Mouse (Mus musculus) bone marrow macrophage, adult 2 months (primary cell): Measurements from ENCODE around the gene Trim44.

Source experiments
- CTCF ChIP-seq: IDR thresholded peaks from 2 replicates; pipeline ENCODE4 v1.5.1; 2012; ENCODE audit warnings: low read depth, mild to moderate bottlenecking, low read length, moderate library complexity
- POLR2A ChIP-seq: IDR thresholded peaks from 2 replicates; pipeline ENCODE4 v1.6.1; 2012; ENCODE audit warnings: mild to moderate bottlenecking, low read depth, low read length, borderline replicate concordance

GRCm38 (mm10) chr2:102277946-102278345, 129.7 kb downstream of the Trim44 start:
- no peak for TF ChIP-seq POLR2A
- TF ChIP-seq CTCF, result no peak
